Mouse (Mus musculus) MEL (cell line): Measurements from ENCODE around the gene Slc25a38. TPM values are rescaled to one million over a fixed set of nuclear protein-coding genes. Genes with fewer than 3 reads are reported as not detected.

Source experiments
- DNase-seq: peaks from one replicate; pipeline ENCODE4 v3.0.0; 2011; ENCODE audit warnings: low read depth, low spot score
- H3K27ac ChIP-seq: 2 replicates; pipeline ENCODE4 v1.5.1; 2012; ENCODE audit warnings: low read depth, mild to moderate bottlenecking, control low read depth, low read length, moderate library complexity; ENCODE audit not compliant: control insufficient read depth
- H3K27me3 ChIP-seq, 2 experiments: fragments of 150-350 bp in 1 of 2; sonication (generic) in 1 of 2; 2 replicates each; pipeline ENCODE4 v1.6.1; 2012; ENCODE audit warnings: low read length in 2 of 2, mild to moderate bottlenecking in 2 of 2, improper control_type of control experiment in 1 of 2, moderate library complexity in 1 of 2; ENCODE audit not compliant: insufficient read depth in 2 of 2, control insufficient read depth in 1 of 2
- H3K36me3 ChIP-seq, 2 experiments: 2 replicates each; pipeline ENCODE4 v1.6.1; 2012 to 2014; ENCODE audit warnings: low read length in 2 of 2, improper control_type of control experiment in 1 of 2, inconsistent platforms in 1 of 2, mild to moderate bottlenecking in 1 of 2; ENCODE audit not compliant: insufficient read depth in 2 of 2, control insufficient read depth in 1 of 2
- H3K4me1 ChIP-seq, 2 experiments: fragments of 150-350 bp in 1 of 2; sonication (generic) in 1 of 2; 2 replicates each; pipeline ENCODE4 v1.6.1; 2012; ENCODE audit warnings: low read length in 2 of 2, improper control_type of control experiment in 1 of 2, mild to moderate bottlenecking in 1 of 2; ENCODE audit not compliant: insufficient read depth in 2 of 2, control insufficient read depth in 1 of 2
- H3K4me3 ChIP-seq, 2 experiments: fragments of 150-350 bp in 1 of 2; sonication (generic) in 1 of 2; 2 replicates each; pipeline ENCODE4 v1.5.1; 2012; ENCODE audit warnings: low read depth in 2 of 2, low read length in 2 of 2, mild to moderate bottlenecking in 2 of 2, moderate library complexity in 2 of 2, control low read depth in 1 of 2, improper control_type of control experiment in 1 of 2; ENCODE audit not compliant: control insufficient read depth in 1 of 2, insufficient read depth in 1 of 2
- H3K79me2 ChIP-seq: 2 replicates; pipeline ENCODE4 v1.6.1; 2012; ENCODE audit warnings: mild to moderate bottlenecking, low read length, moderate library complexity; ENCODE audit not compliant: control insufficient read depth, poor library complexity, insufficient read depth
- H3K9ac ChIP-seq: 2 replicates; pipeline ENCODE4 v1.6.1; 2012; ENCODE audit warnings: low read depth, mild to moderate bottlenecking, control low read depth, low read length, moderate library complexity; ENCODE audit not compliant: control insufficient read depth, poor library complexity, severe bottlenecking
- H3K9me3 ChIP-seq: fragments of 150-350 bp; sonication (generic); replicated peaks from 2 replicates; pipeline ENCODE4 v1.6.1; 2012; ENCODE audit warnings: mild to moderate bottlenecking, low read length, improper control_type of control experiment, moderate library complexity; ENCODE audit not compliant: insufficient read depth
- BHLHE40 ChIP-seq: IDR thresholded peaks from 2 replicates; pipeline ENCODE4 v1.6.1; 2012; ENCODE audit warnings: low read depth, mild to moderate bottlenecking, inconsistent platforms, low read length, improper control_type of control experiment, borderline replicate concordance
- CHD1 ChIP-seq: IDR thresholded peaks from 2 replicates; pipeline ENCODE4 v1.6.1; 2012; ENCODE audit warnings: low read depth, mild to moderate bottlenecking, inconsistent platforms, low read length, improper control_type of control experiment
- CTCF ChIP-seq, 3 experiments: IDR thresholded peaks in 2 of 3; conservative IDR thresholded peaks in 1 of 3; 2 replicates each; pipeline ENCODE4 v1.5.1; 2011 to 2012; ENCODE audit warnings: low read length in 3 of 3, low read depth in 2 of 3, mild to moderate bottlenecking in 2 of 3, improper control_type of control experiment in 1 of 3, inconsistent platforms in 1 of 3, mixed read lengths in 1 of 3, moderate library complexity in 1 of 3; ENCODE audit not compliant: control insufficient read depth in 1 of 3, insufficient read depth in 1 of 3, poor library complexity in 1 of 3, severe bottlenecking in 1 of 3
- E2F4 ChIP-seq: IDR thresholded peaks from 2 replicates; pipeline ENCODE4 v1.6.1; 2011; ENCODE audit warnings: low read depth, low read length, improper control_type of control experiment, borderline replicate concordance
- EP300 ChIP-seq, 2 experiments: IDR thresholded peaks; 2 replicates each; pipeline ENCODE4 v1.6.1; 2011; ENCODE audit warnings: improper control_type of control experiment in 2 of 2, low read length in 2 of 2, low read depth in 1 of 2, mild to moderate bottlenecking in 1 of 2
- ETS1 ChIP-seq: IDR thresholded peaks from 2 replicates; pipeline ENCODE4 v1.6.1; 2012; ENCODE audit warnings: low read depth, mild to moderate bottlenecking, inconsistent platforms, low read length, improper control_type of control experiment, moderate library complexity
- GABPA ChIP-seq: IDR thresholded peaks from 2 replicates; pipeline ENCODE4 v1.6.1; 2012; ENCODE audit warnings: low read depth, mild to moderate bottlenecking, inconsistent platforms, low read length, improper control_type of control experiment, moderate library complexity
- GATA1 ChIP-seq: IDR thresholded peaks from 2 replicates; pipeline ENCODE4 v1.6.1; 2011; ENCODE audit warnings: low read depth, low read length, improper control_type of control experiment
- HCFC1 ChIP-seq: IDR thresholded peaks from 2 replicates; pipeline ENCODE4 v1.6.1; 2012; ENCODE audit warnings: low read depth, mild to moderate bottlenecking, inconsistent platforms, low read length, improper control_type of control experiment, moderate library complexity
- MAX ChIP-seq: IDR thresholded peaks from 2 replicates; pipeline ENCODE4 v1.6.1; 2011; ENCODE audit warnings: low read length, improper control_type of control experiment
- MEF2A ChIP-seq: IDR thresholded peaks from 2 replicates; pipeline ENCODE4 v1.6.1; 2014; ENCODE audit warnings: low read depth, mild to moderate bottlenecking, inconsistent platforms, low read length, improper control_type of control experiment; ENCODE audit not compliant: poor library complexity, insufficient replicate concordance, severe bottlenecking; ENCODE audit errors: extremely low read depth
- MYC ChIP-seq: IDR thresholded peaks from 2 replicates; pipeline ENCODE4 v1.6.1; 2011; ENCODE audit warnings: low read depth, mild to moderate bottlenecking, low read length, improper control_type of control experiment, moderate library complexity
- NELFE ChIP-seq: IDR thresholded peaks from 2 replicates; pipeline ENCODE4 v1.6.1; 2011; ENCODE audit warnings: low read depth, low read length, improper control_type of control experiment
- NRF1 ChIP-seq: IDR thresholded peaks from 2 replicates; pipeline ENCODE4 v1.6.1; 2014; ENCODE audit warnings: low read depth, mild to moderate bottlenecking, inconsistent platforms, low read length, improper control_type of control experiment, moderate library complexity; ENCODE audit not compliant: poor library complexity, insufficient read depth, severe bottlenecking
- POLR2A ChIP-seq, 2 experiments: IDR thresholded peaks; 2 replicates each; pipeline ENCODE4 v1.6.1; 2011 to 2012; ENCODE audit warnings: low read length in 2 of 2, mild to moderate bottlenecking in 2 of 2, control low read depth in 1 of 2, improper control_type of control experiment in 1 of 2, low read depth in 1 of 2, moderate library complexity in 1 of 2; ENCODE audit not compliant: control insufficient read depth in 1 of 2, insufficient read depth in 1 of 2, poor library complexity in 1 of 2
- RCOR1 ChIP-seq: IDR thresholded peaks from 2 replicates; pipeline ENCODE4 v1.6.1; 2012; ENCODE audit warnings: low read depth, mild to moderate bottlenecking, inconsistent platforms, low read length, improper control_type of control experiment
- SIN3A ChIP-seq: IDR thresholded peaks from 2 replicates; pipeline ENCODE4 v1.6.1; 2012; ENCODE audit warnings: low read length, improper control_type of control experiment, inconsistent platforms
- TAL1 ChIP-seq: IDR thresholded peaks from 2 replicates; pipeline ENCODE4 v1.6.1; 2012; ENCODE audit warnings: mild to moderate bottlenecking, inconsistent platforms, low read length, moderate library complexity, mixed read lengths
- TBP ChIP-seq: IDR thresholded peaks from 2 replicates; pipeline ENCODE4 v1.8.0; 2011; ENCODE audit warnings: low read depth, low read length, improper control_type of control experiment
- TCF12 ChIP-seq: IDR thresholded peaks from 2 replicates; pipeline ENCODE4 v1.6.1; 2014; ENCODE audit warnings: low read depth, mild to moderate bottlenecking, inconsistent platforms, low read length, improper control_type of control experiment, moderate library complexity
- UBTF ChIP-seq: IDR thresholded peaks from 2 replicates; pipeline ENCODE4 v1.6.1; 2012; ENCODE audit warnings: low read depth, mild to moderate bottlenecking, inconsistent platforms, low read length, improper control_type of control experiment, moderate library complexity, borderline replicate concordance; ENCODE audit not compliant: insufficient read depth
- USF1 ChIP-seq: IDR thresholded peaks from 2 replicates; pipeline ENCODE4 v1.6.1; 2014; ENCODE audit warnings: low read depth, mild to moderate bottlenecking, inconsistent platforms, low read length, improper control_type of control experiment, moderate library complexity
- USF2 ChIP-seq, 2 experiments: IDR thresholded peaks; 2 replicates each; pipeline ENCODE4 v1.6.1; 2011 to 2012; ENCODE audit warnings: improper control_type of control experiment in 2 of 2, low read length in 2 of 2, borderline replicate concordance in 1 of 2, inconsistent platforms in 1 of 2, low read depth in 1 of 2, mild to moderate bottlenecking in 1 of 2; ENCODE audit not compliant: insufficient read depth in 1 of 2
- ZC3H11A ChIP-seq: IDR thresholded peaks from 2 replicates; pipeline ENCODE4 v1.6.1; 2012; ENCODE audit warnings: low read depth, mild to moderate bottlenecking, inconsistent platforms, low read length, improper control_type of control experiment
- ZKSCAN1 ChIP-seq: IDR thresholded peaks from 2 replicates; pipeline ENCODE4 v1.6.1; 2012; ENCODE audit warnings: low read depth, mild to moderate bottlenecking, inconsistent platforms, low read length, improper control_type of control experiment, moderate library complexity
- ZMIZ1 ChIP-seq: IDR thresholded peaks from 2 replicates; pipeline ENCODE4 v1.6.1; 2012; ENCODE audit warnings: low read depth, mild to moderate bottlenecking, inconsistent platforms, low read length, improper control_type of control experiment, moderate library complexity
- ZNF384 ChIP-seq: IDR thresholded peaks from 2 replicates; pipeline ENCODE4 v1.6.1; 2012; ENCODE audit warnings: low read depth, mild to moderate bottlenecking, inconsistent platforms, low read length, improper control_type of control experiment
- polyA plus RNA-seq, 2 experiments: library from polyadenylated mRNA; stranded (reverse) in 1 of 2; unstranded in 1 of 2; fragments of >175 nt in 1 of 2; fragments of >200 nt in 1 of 2; gene quantifications; 2 replicates each; pipeline versions ENCODE4 v1.2.1 to v1.2.4; 2012; ENCODE audit warnings: low replicate concordance in 2 of 2, low read depth in 1 of 2; ENCODE audit not compliant: insufficient read length in 2 of 2, insufficient read depth in 1 of 2, missing spikeins in 1 of 2
- total RNA-seq: library from RNA; depleted of rRNA; stranded (reverse); fragments of 300-350 nt; gene quantifications from 2 replicates; pipeline ENCODE4 v1.2.3, GENCODE M21; 2012

Gene Slc25a38
- total and polyA plus RNA-seq, 3 experiments: 81.3 to 87.6 TPM; not detected in 1

- Histone ChIP-seq H3K27ac (peak overlapping the region; percentile 97), H3K36me3 (peaks cover 0 to 29% of the 10 kb centered on the region in 2 experiments; a peak in 2 of 4 replicates), H3K4me3 (peak overlapping the region; percentile 54 to 66), H3K27me3 (no peaks in the 10 kb centered on the region), H3K9me3 (no peaks in the 10 kb centered on the region)
- TF ChIP-seq ZMIZ1: no peak
- TF ChIP-seq ZNF384: no peak
- TF ChIP-seq MAX: peak; percentile 45; the same call in 1 of the 2 replicates
- TF ChIP-seq E2F4: no peak
- no peak; the same call in 1 of the 2 replicates for TF ChIP-seq SIN3A
- TF ChIP-seq ETS1: 0 out of 2 replicates have a peak, but pooled peaks have one; percentile 25
- TF ChIP-seq USF1: peak; percentile 57; the same call in 1 of the 2 replicates
- no peak for TF ChIP-seq EP300 (IDR thresholded peaks at IDR 0.05; ENCODE audit: low read depth in 1 of 2, low read length in 2 of 2)
- peak; percentile 12; the same call in 1 of the 2 replicates for TF ChIP-seq TBP
- no peak for TF ChIP-seq HCFC1
- 0 out of 2 replicates have a peak, but pooled peaks have one; percentile 56 for TF ChIP-seq MYC
- TF ChIP-seq CHD1: no peak
- no peak for TF ChIP-seq TAL1
- TF ChIP-seq, all 39 proteins: peak for 5
- Histone ChIP-seq H3K79me2 (peaks cover 27% of the 10 kb centered on the region), H3K9ac (peak overlapping the region; percentile 76), H3K4me1 (peaks cover 14 to 31% of the 10 kb centered on the region in 2 experiments)
- no peak for DNase-seq
Measured at GRCm38 (mm10) chr9:120111156-120111945, 1.2 kb downstream of the Slc25a38 start.

GRCm38 (mm10) chr9:120112472-120112871, 2.3 kb downstream of the Slc25a38 start:
- H3K27ac ChIP-seq: peak overlapping the region; percentile 97
- H3K79me2 ChIP-seq: peaks cover 37% of the 10 kb centered on the region
- H3K27me3 ChIP-seq: no peaks in the 10 kb centered on the region
- peak overlapping the region; percentile 16 for H3K9ac ChIP-seq
- H3K4me1 ChIP-seq: peaks cover 21 to 41% of the 10 kb centered on the region in 2 experiments
- H3K4me3 ChIP-seq: no peak overlapping the region; a peak in 1 of 4 replicates
- peaks cover 7 to 39% of the 10 kb centered on the region in 2 experiments for H3K36me3 ChIP-seq
- peak; percentile 74 for DNase-seq
- H3K9me3 ChIP-seq: no peaks in the 10 kb centered on the region
- TF ChIP-seq MEF2A: 0 out of 2 replicates have a peak, but pooled peaks have one; percentile 23
- TF ChIP-seq NELFE: no peak
- TF ChIP-seq BHLHE40: peak; percentile 50; the same call in 1 of the 2 replicates
- peak; percentile 45; the same call in 1 of the 2 replicates for TF ChIP-seq MAX
- TF ChIP-seq CTCF (IDR thresholded peaks at IDR 0.05 in 2 of 3, conservative IDR thresholded peaks at IDR 0.05 in 1 of 3; ENCODE audit: control insufficient read depth in 1 of 3, insufficient read depth in 1 of 3, low read depth in 2 of 3, low read length in 3 of 3, poor library complexity in 1 of 3, severe bottlenecking in 1 of 3): no peak
- TF ChIP-seq MYC: peak; percentile 46; the same call in 1 of the 2 replicates
- TF ChIP-seq UBTF: no peak
- no peak for TF ChIP-seq ZKSCAN1
- peak; percentile 82 to 92 for TF ChIP-seq EP300 (IDR thresholded peaks at IDR 0.05; ENCODE audit: low read depth in 1 of 2, low read length in 2 of 2)
- TF ChIP-seq ZC3H11A: no peak
- peak in 1 of 2 experiments; percentile 34; a peak in 1 of 4 replicates for TF ChIP-seq POLR2A (IDR thresholded peaks at IDR 0.05; ENCODE audit: control insufficient read depth in 1 of 2, insufficient read depth in 1 of 2, low read depth in 1 of 2, low read length in 2 of 2, poor library complexity in 1 of 2)
- TF ChIP-seq RCOR1: peak; percentile 67; the same call in 1 of the 2 replicates
- TF ChIP-seq USF2 (IDR thresholded peaks at IDR 0.05; ENCODE audit: borderline replicate concordance in 1 of 2, insufficient read depth in 1 of 2, low read depth in 1 of 2, low read length in 2 of 2): no peak
- TF ChIP-seq GABPA: no peak
- peak; percentile 93 for TF ChIP-seq TCF12
- peak; percentile 89 for TF ChIP-seq GATA1
- TF ChIP-seq ZNF384: peak; percentile 54; the same call in 1 of the 2 replicates
- TF ChIP-seq USF1: 0 out of 2 replicates have a peak, but pooled peaks have one; percentile 18
- no peak for TF ChIP-seq NRF1
